Mouse (Mus musculus) liver, embryonic 14.5 days (tissue): ENCODE data around the gene Ifi27l2b. TPM values are rescaled to one million over a fixed set of nuclear protein-coding genes. Genes with fewer than 3 reads are reported as not detected.
"Not testable (repeated sequence)": the region's sequence is repeated elsewhere in the genome, so short reads cannot be mapped to it uniquely, and the experiment has no call there.

Experiments
- ATAC-seq: fragments of 200-750 bp; cut with Nextera tagmentation; 2 replicates; pipeline ENCODE4 v1.8.0; 2017; ENCODE audit warnings: moderate number of reproducible peaks, mild to moderate bottlenecking, moderate library complexity; ENCODE audit not compliant: insufficient read depth
- DNase-seq, 3 experiments: peaks; one replicate each; pipeline ENCODE4 v3.0.0-alpha.2; 2012 to 2013; ENCODE audit warnings: low read depth in 3 of 3, low spot score in 3 of 3
- H3K27ac ChIP-seq: fragments of 300-500 bp; sonication (generic); 2 replicates; pipeline ENCODE4 v1.5.1; 2014; ENCODE audit warnings: moderate library complexity, mild to moderate bottlenecking, control low read depth, inconsistent platforms
- H3K27me3 ChIP-seq: fragments of 300-500 bp; sonication (generic); 2 replicates; pipeline ENCODE4 v1.6.1; 2014; ENCODE audit warnings: mild to moderate bottlenecking, low read length, moderate library complexity; ENCODE audit not compliant: control insufficient read depth, insufficient read depth
- H3K36me3 ChIP-seq: fragments of 300-500 bp; sonication (generic); replicated peaks from 2 replicates; pipeline ENCODE4 v1.6.1; 2014; ENCODE audit warnings: low read depth; ENCODE audit not compliant: control insufficient read depth, insufficient read depth
- H3K4me1 ChIP-seq, 2 experiments: fragments of 200-500 bp in 1 of 2; fragments of 300-500 bp in 1 of 2; sonication (generic) in 1 of 2; replicated peaks; 2 replicates each; pipeline ENCODE4 v1.6.1; 2012 to 2014; ENCODE audit warnings: antibody characterized with exemption in 1 of 2, inconsistent platforms in 1 of 2, low read length in 1 of 2; ENCODE audit not compliant: control insufficient read depth in 2 of 2, insufficient read depth in 2 of 2
- H3K4me2 ChIP-seq: fragments of 300-500 bp; sonication (generic); 2 replicates; pipeline ENCODE4 v1.6.1; 2014; ENCODE audit warnings: low read depth, mild to moderate bottlenecking, control low read depth, moderate library complexity
- H3K4me3 ChIP-seq, 2 experiments: fragments of 200-500 bp in 1 of 2; fragments of 300-500 bp in 1 of 2; sonication (generic) in 1 of 2; 2 replicates each; pipeline ENCODE4 v1.5.1; 2012 to 2014; ENCODE audit warnings: low read depth in 2 of 2, low read length in 2 of 2, mild to moderate bottlenecking in 2 of 2, control low read depth in 1 of 2, inconsistent platforms in 1 of 2, moderate library complexity in 1 of 2; ENCODE audit not compliant: insufficient read depth in 1 of 2
- H3K9ac ChIP-seq: fragments of 300-500 bp; sonication (generic); replicated peaks from 2 replicates; pipeline ENCODE4 v1.6.1; 2014; ENCODE audit warnings: mild to moderate bottlenecking, control low read depth, moderate library complexity
- H3K9me3 ChIP-seq: fragments of 300-500 bp; sonication (generic); 2 replicates; pipeline ENCODE4 v1.6.1; 2016; ENCODE audit warnings: low read length, mixed read lengths; ENCODE audit not compliant: control insufficient read depth
- CTCF ChIP-seq: IDR thresholded peaks from 2 replicates; pipeline ENCODE4 v1.5.1; 2016; ENCODE audit warnings: antibody characterized with exemption, low read depth, control low read depth
- EP300 ChIP-seq: IDR thresholded peaks from 2 replicates; pipeline ENCODE4 v1.6.1; 2016; ENCODE audit warnings: antibody characterized with exemption, low read depth
- WGBS: fragments of 180-500 bp; shearing (Covaris S2); extraction: QIAGEN DNeasy Blood & Tissue Kit; methylation state at CpG from one replicate; pipeline ENCODE4 v1.1.7; 2014; ENCODE audit not compliant: insufficient replicate concordance; 5-methylcytosine and 5-hydroxymethylcytosine counted together
- polyA plus RNA-seq, 2 experiments: library from polyadenylated mRNA; depleted of rRNA in 1 of 2; stranded (reverse) in 1 of 2; unstranded in 1 of 2; fragments of >200 nt; fragmentation: Nextera tagmentation in 1 of 2; extraction: Ambion mirVana in 1 of 2; gene quantifications; 2 replicates each; pipeline versions ENCODE4 v1.2.1 to v1.2.3; 2012 to 2014

The Ifi27l2b gene
- polyA plus RNA-seq, 2 experiments: not detected

- WGBS: 62% methylated on average over 1 of the region's 1 CpGs
- no peak for DNase-seq
- Histone ChIP-seq H3K27ac (no peak overlapping the region), H3K9me3 (no peaks in the 10 kb centered on the region), H3K9ac (no peak overlapping the region), H3K4me2 (no peak overlapping the region), H3K36me3 (no peaks in the 10 kb centered on the region), H3K4me3 (no peak overlapping the region), H3K4me1 (no peaks in the 10 kb centered on the region), H3K27me3 (no peaks in the 10 kb centered on the region)
- TF ChIP-seq EP300 (no peak), CTCF (no peak)
- no peak for ATAC-seq
Measured at GRCm38 (mm10) chr12:103476779-103477389, 19.9 kb upstream of the Ifi27l2b start.

GRCm38 (mm10) chr12:103474481-103474880, 17.5 kb upstream of the Ifi27l2b start:
- Histone ChIP-seq H3K4me3 (no peak overlapping the region), H3K36me3 (no peaks in the 10 kb centered on the region), H3K9ac (no peak overlapping the region), H3K27me3 (no peaks in the 10 kb centered on the region), H3K9me3 (no peaks in the 10 kb centered on the region), H3K27ac (no peak overlapping the region), H3K4me2 (no peak overlapping the region), H3K4me1 (no peaks in the 10 kb centered on the region)
- TF ChIP-seq CTCF (no peak), EP300 (no peak)
- no peak for DNase-seq
- no peak for ATAC-seq
- 8% methylated on average over 2 of the region's 2 CpGs for WGBS

GRCm38 (mm10) chr12:103456727-103457126, 296 bp downstream of the Ifi27l2b start:
- not testable (repeated sequence) for H3K4me1 ChIP-seq, ATAC-seq, H3K36me3 ChIP-seq, H3K4me3 ChIP-seq, DNase-seq, H3K9me3 ChIP-seq, H3K4me2 ChIP-seq, H3K27me3 ChIP-seq, H3K27ac ChIP-seq, H3K9ac ChIP-seq
- no CpG with 5 or more reads among the region's 1 CpGs for WGBS

- Histone ChIP-seq H3K9me3 (no peaks in the 10 kb centered on the region), H3K4me3 (no peak overlapping the region), H3K27ac (no peak overlapping the region), H3K27me3 (no peaks in the 10 kb centered on the region), H3K36me3 (no peaks in the 10 kb centered on the region), H3K4me1 (no peaks in the 10 kb centered on the region), H3K4me2 (no peak overlapping the region), H3K9ac (no peak overlapping the region)
- DNase-seq: no peak
- no peak for ATAC-seq
- TF ChIP-seq EP300 (no peak), CTCF (no peak)
Measured at GRCm38 (mm10) chr12:103453361-103453760, 3.7 kb downstream of the Ifi27l2b start.

- ATAC-seq: no peak
- TF ChIP-seq EP300 (no peak), CTCF (no peak)
Measured at GRCm38 (mm10) chr12:103445060-103445459, 12.0 kb downstream of the Ifi27l2b start.

GRCm38 (mm10) chr12:103444261-103444660, 12.8 kb downstream of the Ifi27l2b start:
- not testable (repeated sequence) for H3K4me2 ChIP-seq, H3K4me3 ChIP-seq, DNase-seq, H3K36me3 ChIP-seq, H3K9ac ChIP-seq, H3K9me3 ChIP-seq, H3K27ac ChIP-seq, ATAC-seq, H3K27me3 ChIP-seq, H3K4me1 ChIP-seq
- WGBS: 30% methylated on average over 6 of the region's 7 CpGs

More at GRCm38 (mm10) chr12:103445060-103445459, 12.0 kb downstream of the Ifi27l2b start:
- Histone ChIP-seq H3K4me1 (no peaks in the 10 kb centered on the region), H3K36me3 (no peaks in the 10 kb centered on the region), H3K9ac (no peak overlapping the region), H3K27me3 (no peaks in the 10 kb centered on the region), H3K4me2 (no peak overlapping the region), H3K27ac (no peak overlapping the region), H3K9me3 (no peaks in the 10 kb centered on the region), H3K4me3 (no peak overlapping the region)
- 59% methylated on average over 3 of the region's 3 CpGs for WGBS
- no peak for DNase-seq
